Mouse (Mus musculus) bone marrow macrophage, adult 2 months (primary cell): Measurements from ENCODE around the gene Snx9.

Source experiments
- CTCF ChIP-seq: IDR thresholded peaks from 2 replicates; pipeline ENCODE4 v1.5.1; 2012; ENCODE audit warnings: low read depth, mild to moderate bottlenecking, low read length, moderate library complexity
- POLR2A ChIP-seq: IDR thresholded peaks from 2 replicates; pipeline ENCODE4 v1.6.1; 2012; ENCODE audit warnings: mild to moderate bottlenecking, low read depth, low read length, borderline replicate concordance

DNA sequence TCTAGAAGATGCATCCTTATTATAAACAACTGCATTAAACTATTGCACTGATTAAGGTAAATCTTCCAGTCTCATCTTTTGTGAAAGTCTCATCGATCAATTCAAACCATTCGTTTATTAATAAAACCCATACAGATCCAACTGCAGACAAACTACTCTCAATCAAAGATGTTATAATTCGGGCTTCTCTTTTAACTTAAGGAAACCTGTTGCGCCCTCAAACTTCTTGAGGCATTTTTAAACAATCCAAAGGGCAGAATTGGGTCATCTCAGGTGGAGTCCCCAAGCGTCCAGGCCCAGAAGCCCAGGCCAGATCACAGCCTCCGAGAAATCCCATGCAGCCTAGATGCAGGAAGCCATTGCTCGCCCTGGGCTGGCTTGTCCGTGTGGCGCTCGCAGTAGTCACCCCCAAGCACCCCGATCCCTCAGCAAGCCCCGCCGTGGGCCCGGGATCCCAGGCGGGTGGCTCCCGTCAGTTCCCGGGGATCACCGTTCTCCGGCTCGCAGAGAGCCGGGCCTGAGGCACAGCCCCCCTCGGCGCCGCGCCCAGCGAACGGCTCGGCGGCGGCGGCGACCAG is 490 bp upstream of the Snx9 start:
- TF ChIP-seq CTCF (no peak), POLR2A (no peak)
